Mouse (Mus musculus) liver, embryonic 13.5 days (tissue): ENCODE results near the gene Pdrg1. TPM values are rescaled to one million over a fixed set of nuclear protein-coding genes. Genes with fewer than 3 reads are reported as not detected.

Source experiments
- ATAC-seq: fragments of 200-750 bp; cut with Nextera tagmentation; 2 replicates; pipeline ENCODE4 v1.8.0; 2017; ENCODE audit warnings: low read depth, mild to moderate bottlenecking, moderate number of reproducible peaks, moderate library complexity
- DNase-seq: peaks from one replicate; pipeline ENCODE4 v3.0.0; 2022
- H3K27ac ChIP-seq: fragments of 300-500 bp; sonication (generic); 2 replicates; pipeline ENCODE4 v1.5.1; 2015; ENCODE audit warnings: moderate library complexity, mild to moderate bottlenecking, inconsistent platforms
- H3K27me3 ChIP-seq: fragments of 300-500 bp; sonication (generic); 2 replicates; pipeline ENCODE4 v1.6.1; 2015; ENCODE audit warnings: mild to moderate bottlenecking, inconsistent platforms
- H3K36me3 ChIP-seq: fragments of 300-500 bp; sonication (generic); 2 replicates; pipeline ENCODE4 v1.6.1; 2015; ENCODE audit warnings: mild to moderate bottlenecking, inconsistent platforms
- H3K4me1 ChIP-seq: fragments of 300-500 bp; sonication (generic); replicated peaks from 2 replicates; pipeline ENCODE4 v1.6.1; 2015; ENCODE audit warnings: inconsistent platforms
- H3K4me2 ChIP-seq: fragments of 300-500 bp; sonication (generic); 2 replicates; pipeline ENCODE4 v1.6.1; 2015; ENCODE audit warnings: inconsistent platforms, mild to moderate bottlenecking, moderate library complexity
- H3K4me3 ChIP-seq: fragments of 300-500 bp; sonication (generic); replicated peaks from 2 replicates; pipeline ENCODE4 v1.5.1; 2015; ENCODE audit warnings: mild to moderate bottlenecking, inconsistent platforms
- H3K9ac ChIP-seq: fragments of 300-500 bp; sonication (generic); 2 replicates; pipeline ENCODE4 v1.6.1; 2015; ENCODE audit warnings: mild to moderate bottlenecking, inconsistent platforms
- H3K9me3 ChIP-seq: fragments of 300-500 bp; sonication (generic); replicated peaks from 2 replicates; pipeline ENCODE4 v1.6.1; 2016; ENCODE audit warnings: inconsistent platforms
- WGBS: fragments of 180-500 bp; shearing (Covaris S2); methylation state at CpG from one replicate; pipeline ENCODE4 v1.1.7; 2015; ENCODE audit not compliant: insufficient replicate concordance; 5-methylcytosine and 5-hydroxymethylcytosine counted together
- polyA plus RNA-seq: library from polyadenylated mRNA; unstranded; fragments of >200 nt; fragmentation: Nextera tagmentation; extraction: Ambion mirVana; gene quantifications from 2 replicates; pipeline ENCODE4 v1.2.1, GENCODE M21; 2015

Pdrg1 gene
- 48.9 and 49.2 TPM in 2 replicates for polyA plus RNA-seq

GRCm38 (mm10) chr2:153014758-153015593 is at the start of gene Pdrg1:
Gene Pdrg1 (minus strand): TSS chr2:153015427.
- peak within 1 kb of the TSS; percentile 82 for H3K9ac ChIP-seq
- 1% methylated on average over 54 of the region's 54 CpGs for WGBS
- peaks cover 12% of the 10 kb centered on the region for H3K4me1 ChIP-seq
- peak within 1 kb of the TSS; percentile 81 for H3K4me3 ChIP-seq
- DNase-seq (peak; percentile 88), ATAC-seq (peak; percentile 96)
- H3K27ac ChIP-seq, result no peak within 1 kb of the TSS
- no peaks in the 10 kb centered on the region for H3K9me3 ChIP-seq
- H3K27me3 ChIP-seq, result peaks cover 18% of the 10 kb centered on the region
- peaks cover 35% of the 10 kb centered on the region for H3K36me3 ChIP-seq
- H3K4me2 ChIP-seq, result peak within 1 kb of the TSS; percentile 89

- ATAC-seq (no peak), DNase-seq (no peak)
- Histone ChIP-seq H3K27ac (no peak overlapping the region), H3K9ac (no peak overlapping the region), H3K4me3 (no peak overlapping the region), H3K27me3 (no peaks in the 10 kb centered on the region), H3K4me1 (peaks cover 5% of the 10 kb centered on the region; the same call in 1 of the 2 replicates), H3K9me3 (no peaks in the 10 kb centered on the region), H3K36me3 (no peaks in the 10 kb centered on the region), H3K4me2 (no peak overlapping the region)
- WGBS, result 45% methylated on average over 9 of the region's 9 CpGs
Observed at GRCm38 (mm10) chr2:153064190-153064970, 49.2 kb upstream of the Pdrg1 start.

GRCm38 (mm10) chr2:153063394-153063793 is 48.2 kb upstream of the Pdrg1 start:
- no peak for ATAC-seq
- no peaks in the 10 kb centered on the region for H3K36me3 ChIP-seq
- H3K27me3 ChIP-seq, result no peaks in the 10 kb centered on the region
- no peak overlapping the region for H3K27ac ChIP-seq
- H3K9ac ChIP-seq, result no peak overlapping the region
- H3K4me1 ChIP-seq, result peaks cover 5% of the 10 kb centered on the region; the same call in 1 of the 2 replicates
- H3K4me3 ChIP-seq, result no peak overlapping the region
- H3K9me3 ChIP-seq, result no peaks in the 10 kb centered on the region
- H3K4me2 ChIP-seq, result no peak overlapping the region
- DNase-seq, result no peak
- WGBS, result 55% methylated on average over 3 of the region's 3 CpGs

GRCm38 (mm10) chr2:153060216-153060615 is 45.0 kb upstream of the Pdrg1 start:
- H3K27ac ChIP-seq, result no peak overlapping the region

GRCm38 (mm10) chr2:153058365-153058764 is 43.1 kb upstream of the Pdrg1 start:
- H3K9ac ChIP-seq, result no peak overlapping the region
- 48% methylated on average over 4 of the region's 4 CpGs for WGBS
- no peak overlapping the region for H3K4me3 ChIP-seq
- ATAC-seq, result no peak
- H3K9me3 ChIP-seq, result no peaks in the 10 kb centered on the region
- no peaks in the 10 kb centered on the region for H3K36me3 ChIP-seq
- H3K4me2 ChIP-seq, result no peak overlapping the region
- DNase-seq, result no peak
- no peak overlapping the region for H3K27ac ChIP-seq
- H3K27me3 ChIP-seq, result peaks cover 11% of the 10 kb centered on the region; the same call in 1 of the 2 replicates
- H3K4me1 ChIP-seq, result no peaks in the 10 kb centered on the region

More at GRCm38 (mm10) chr2:153060216-153060615, 45.0 kb upstream of the Pdrg1 start:
- H3K4me1 ChIP-seq, result peaks cover 5% of the 10 kb centered on the region; the same call in 1 of the 2 replicates
- no peak overlapping the region for H3K4me2 ChIP-seq
- H3K9me3 ChIP-seq, result no peaks in the 10 kb centered on the region
- no peaks in the 10 kb centered on the region for H3K36me3 ChIP-seq
- no peak for DNase-seq
- ATAC-seq, result no peak
- 78% methylated on average over 7 of the region's 7 CpGs for WGBS
- no peaks in the 10 kb centered on the region for H3K27me3 ChIP-seq
- H3K9ac ChIP-seq, result no peak overlapping the region
- H3K4me3 ChIP-seq, result no peak overlapping the region

GRCm38 (mm10) chr2:153055270-153055920 is 40.2 kb upstream of the Pdrg1 start:
- Histone ChIP-seq H3K9me3 (no peaks in the 10 kb centered on the region), H3K4me1 (0 out of 2 replicates have a peak, but pooled peaks cover 3% of the 10 kb centered on the region), H3K36me3 (no peaks in the 10 kb centered on the region), H3K9ac (no peak overlapping the region), H3K4me2 (no peak overlapping the region), H3K27ac (no peak overlapping the region), H3K27me3 (peaks cover 35% of the 10 kb centered on the region), H3K4me3 (no peak overlapping the region)
- no peak for ATAC-seq
- DNase-seq, result no peak
- WGBS, result 50% methylated on average over 6 of the region's 6 CpGs

GRCm38 (mm10) chr2:153053896-153054295 is 38.7 kb upstream of the Pdrg1 start:
- peaks cover 38% of the 10 kb centered on the region for H3K27me3 ChIP-seq

GRCm38 (mm10) chr2:153052700-153053351 is 37.6 kb upstream of the Pdrg1 start:
- Histone ChIP-seq H3K9ac (no peak overlapping the region), H3K9me3 (no peaks in the 10 kb centered on the region), H3K36me3 (no peaks in the 10 kb centered on the region), H3K4me2 (no peak overlapping the region), H3K27ac (no peak overlapping the region), H3K4me3 (no peak overlapping the region), H3K27me3 (peaks cover 38% of the 10 kb centered on the region), H3K4me1 (0 out of 2 replicates have a peak, but pooled peaks cover 3% of the 10 kb centered on the region)
- no peak for DNase-seq
- 6% methylated on average over 30 of the region's 30 CpGs for WGBS
- ATAC-seq, result no peak

More at GRCm38 (mm10) chr2:153053896-153054295, 38.7 kb upstream of the Pdrg1 start:
- DNase-seq, result no peak
- Histone ChIP-seq H3K4me1 (0 out of 2 replicates have a peak, but pooled peaks cover 3% of the 10 kb centered on the region), H3K4me3 (no peak overlapping the region), H3K27ac (no peak overlapping the region), H3K4me2 (no peak overlapping the region), H3K36me3 (no peaks in the 10 kb centered on the region), H3K9ac (no peak overlapping the region), H3K9me3 (no peaks in the 10 kb centered on the region)
- no peak for ATAC-seq
- 69% methylated on average over 8 of the region's 8 CpGs for WGBS

- 0 out of 2 replicates have a peak, but pooled peaks cover 3% of the 10 kb centered on the region for H3K4me1 ChIP-seq
- peaks cover 38% of the 10 kb centered on the region for H3K27me3 ChIP-seq
- H3K9me3 ChIP-seq, result no peaks in the 10 kb centered on the region
- H3K4me2 ChIP-seq, result no peak overlapping the region
- 34% methylated on average over 9 of the region's 9 CpGs for WGBS
- no peak overlapping the region for H3K4me3 ChIP-seq
- H3K9ac ChIP-seq, result no peak overlapping the region
- no peak for DNase-seq
- H3K36me3 ChIP-seq, result no peaks in the 10 kb centered on the region
- no peak for ATAC-seq
- H3K27ac ChIP-seq, result no peak overlapping the region
Observed at GRCm38 (mm10) chr2:153051537-153051936, 36.3 kb upstream of the Pdrg1 start.

GRCm38 (mm10) chr2:153051095-153051494 is 35.9 kb upstream of the Pdrg1 start:
- Histone ChIP-seq H3K27ac (no peak overlapping the region), H3K9ac (no peak overlapping the region), H3K9me3 (no peaks in the 10 kb centered on the region), H3K4me3 (no peak overlapping the region), H3K27me3 (peaks cover 38% of the 10 kb centered on the region), H3K4me2 (no peak overlapping the region), H3K36me3 (no peaks in the 10 kb centered on the region), H3K4me1 (0 out of 2 replicates have a peak, but pooled peaks cover 3% of the 10 kb centered on the region)
- DNase-seq (no peak), ATAC-seq (no peak)
- WGBS, result 58% methylated on average over 6 of the region's 6 CpGs
